Mouse (Mus musculus) layer of hippocampus, adult 9-11 months (tissue): ENCODE results near the gene Gm10645.

Source experiments
- DNase-seq: peaks from one replicate; pipeline ENCODE4 v3.0.0; 2022

Gm10645 gene

DNA sequence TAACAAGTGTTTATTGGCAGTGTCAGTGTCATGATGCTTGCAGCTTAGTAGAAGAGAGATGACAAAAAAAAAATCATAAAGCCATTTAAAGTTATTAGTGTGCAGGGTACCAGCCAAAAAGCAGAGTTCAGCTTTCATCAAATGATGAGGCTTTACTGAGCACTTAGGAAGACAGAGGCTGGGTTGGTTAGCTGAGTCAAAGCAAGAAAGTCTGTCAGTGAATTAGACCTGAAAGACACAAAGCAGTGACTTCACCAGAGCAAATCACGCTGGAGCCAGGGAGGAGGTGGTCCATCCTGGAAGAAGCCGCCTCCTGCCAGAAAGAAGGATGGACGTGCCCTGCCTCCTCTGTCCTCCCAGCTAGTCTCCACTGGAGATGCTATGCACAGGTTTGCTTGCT is 2.0 kb upstream of the Gm10645 start:
- DNase-seq, result no peak

DNA sequence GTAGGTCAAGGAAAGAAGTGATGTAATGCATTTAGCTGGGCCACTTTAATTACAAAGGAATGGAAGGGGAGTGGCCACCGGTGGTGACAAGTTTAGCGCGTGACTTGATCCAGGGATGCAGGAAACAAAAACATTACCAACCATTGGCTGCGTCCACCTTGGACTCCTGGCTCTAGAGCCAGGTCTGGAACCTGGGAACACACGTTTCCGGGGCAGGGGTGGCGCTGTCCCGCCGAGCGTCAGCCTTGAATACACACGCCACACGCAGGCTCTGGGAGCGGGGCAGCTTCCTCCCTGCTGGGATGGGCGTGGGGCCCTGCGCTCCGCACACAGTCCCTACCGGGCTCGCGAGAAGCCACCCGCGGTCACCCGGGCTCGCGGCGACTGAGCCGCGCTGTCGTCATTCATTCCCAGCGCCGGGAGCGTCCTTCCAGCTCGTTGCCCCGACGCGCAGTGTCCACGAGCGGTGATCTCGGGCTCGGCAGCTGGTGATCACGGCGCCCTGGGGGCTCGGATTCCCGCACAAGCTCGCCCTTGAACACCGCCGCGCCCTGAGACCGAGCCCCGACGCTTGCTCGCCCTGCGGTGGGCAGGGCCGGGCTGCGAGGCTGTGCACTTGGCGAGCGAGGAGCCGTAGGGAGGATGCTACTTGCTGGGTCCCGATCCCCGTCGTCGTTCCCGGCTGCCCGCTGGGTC is 587 bp downstream of the Gm10645 start, which contains the start of gene Tbc1d9:
Gene Tbc1d9, plus strand, starts transcription at position 118 of the 696 bp plus-strand sequence.
- peak; percentile 51 for DNase-seq

DNA sequence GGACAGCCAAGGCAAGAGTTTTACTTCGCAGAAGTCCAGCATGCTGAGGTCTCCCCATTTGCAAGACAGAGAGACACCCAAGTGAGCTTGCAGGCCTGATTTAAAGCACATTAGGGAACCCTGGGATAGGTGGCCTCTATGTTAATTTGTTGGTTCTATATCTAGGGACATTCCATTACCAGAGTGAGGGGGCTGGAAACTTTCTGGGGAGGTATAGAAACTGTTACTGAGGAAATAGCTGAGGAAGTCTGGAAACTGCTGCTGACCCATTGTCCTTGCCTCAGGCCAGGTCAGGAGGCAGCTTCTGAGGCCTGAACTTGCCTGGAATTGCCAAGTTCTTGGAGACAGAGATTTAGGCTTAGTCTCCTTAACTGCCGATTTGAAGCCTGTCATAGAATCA is 5.4 kb downstream of the Gm10645 start:
- no peak for DNase-seq

DNA sequence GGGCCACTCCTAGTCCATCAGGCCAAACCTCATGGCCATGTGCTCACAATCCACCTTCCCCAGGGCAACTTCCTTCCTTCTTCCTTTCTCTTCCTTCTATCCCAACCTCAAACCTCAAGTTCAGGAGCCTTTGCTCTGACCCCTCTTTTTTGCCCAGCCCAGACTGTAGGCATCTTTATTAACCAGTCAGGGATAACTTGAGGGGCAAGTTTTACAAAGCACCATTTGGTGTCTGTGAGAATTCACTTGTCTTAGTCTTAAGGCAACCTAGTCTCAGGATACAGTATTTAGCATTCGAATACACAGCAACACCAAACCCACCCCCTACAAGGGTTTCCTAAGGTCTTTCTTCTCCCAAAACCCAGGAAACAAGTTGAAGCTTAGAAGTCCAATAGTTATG is 6.4 kb downstream of the Gm10645 start:
- DNase-seq, result no peak

DNA sequence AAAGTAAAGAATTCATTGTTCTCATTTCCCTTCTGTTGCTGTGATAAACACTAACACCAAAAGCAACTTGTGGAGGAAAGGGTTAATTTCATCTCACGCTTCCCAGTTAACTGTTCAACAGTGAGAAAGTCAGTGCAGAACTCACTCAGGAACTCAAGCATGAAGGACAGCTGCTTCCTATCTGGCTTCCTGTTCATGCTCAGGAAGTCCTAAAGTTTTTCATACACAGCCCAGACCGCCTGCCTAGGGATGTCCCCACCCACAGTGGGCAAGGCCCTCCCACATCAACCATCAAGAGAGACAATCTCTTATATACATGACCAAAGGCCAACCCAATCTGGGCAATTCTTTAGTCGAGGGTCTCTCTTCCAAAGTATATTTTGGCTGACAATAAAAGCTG is 7.0 kb downstream of the Gm10645 start:
- no peak for DNase-seq

DNA sequence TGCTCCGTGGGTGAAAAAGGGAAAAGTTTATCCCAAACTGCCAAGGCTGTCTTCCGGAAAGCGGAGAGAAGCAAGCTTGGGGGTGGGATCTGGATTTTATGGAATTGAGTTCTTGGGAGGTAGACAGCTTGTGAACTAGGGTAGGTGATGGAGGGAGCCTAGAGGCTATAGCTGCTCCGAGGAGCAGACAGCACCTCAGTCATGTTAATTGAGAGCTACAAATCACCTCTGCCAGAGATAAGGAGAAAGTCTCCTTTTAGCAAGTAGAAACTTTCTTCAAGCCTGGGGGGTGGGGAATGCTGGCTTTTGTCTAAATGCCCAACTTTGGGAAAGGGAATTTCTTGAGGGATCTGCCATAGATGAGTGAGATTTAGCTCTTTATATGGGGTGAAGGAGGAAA is 10.9 kb downstream of the Gm10645 start:
- no peak for DNase-seq

DNA sequence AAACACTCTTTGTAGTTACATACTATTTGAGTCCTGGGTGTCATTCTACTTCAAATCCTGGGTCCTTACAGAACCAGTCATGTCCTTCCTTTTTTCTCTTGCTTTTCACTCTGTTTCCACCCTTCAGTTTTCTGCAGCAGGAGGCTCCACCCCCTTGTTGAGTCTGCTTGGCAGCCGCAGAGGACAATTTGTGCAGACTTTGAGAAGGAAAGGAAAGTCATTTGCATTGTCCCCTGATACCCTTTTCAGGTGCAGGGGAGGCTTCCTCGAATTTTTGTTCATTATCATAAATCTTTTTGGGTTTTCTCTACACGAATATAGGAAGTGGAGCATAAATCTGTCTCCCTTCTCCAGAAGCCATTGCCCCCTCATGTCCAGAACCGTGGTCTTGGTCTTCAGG is 13.5 kb downstream of the Gm10645 start:
- DNase-seq, result no peak

DNA sequence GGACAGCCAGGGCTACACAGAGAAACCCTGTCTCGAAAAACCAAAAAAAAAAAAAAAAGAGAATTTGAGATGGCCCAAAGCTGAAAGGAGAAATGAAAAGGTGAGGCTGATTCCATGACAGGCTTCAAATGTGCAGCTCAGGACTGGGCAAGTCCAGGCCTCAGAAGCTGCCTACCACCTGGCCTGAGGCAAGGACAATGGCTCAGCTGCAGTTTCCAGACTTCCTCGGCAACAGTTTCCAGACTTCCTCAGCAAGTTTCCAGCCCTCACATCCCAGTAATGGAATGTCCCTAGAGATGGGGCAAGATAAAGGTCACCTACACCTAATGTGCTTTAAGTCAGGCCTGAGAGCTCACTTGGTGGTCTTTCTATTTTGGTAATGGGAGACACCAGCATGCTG is 13.9 kb downstream of the Gm10645 start:
- DNase-seq, result no peak

DNA sequence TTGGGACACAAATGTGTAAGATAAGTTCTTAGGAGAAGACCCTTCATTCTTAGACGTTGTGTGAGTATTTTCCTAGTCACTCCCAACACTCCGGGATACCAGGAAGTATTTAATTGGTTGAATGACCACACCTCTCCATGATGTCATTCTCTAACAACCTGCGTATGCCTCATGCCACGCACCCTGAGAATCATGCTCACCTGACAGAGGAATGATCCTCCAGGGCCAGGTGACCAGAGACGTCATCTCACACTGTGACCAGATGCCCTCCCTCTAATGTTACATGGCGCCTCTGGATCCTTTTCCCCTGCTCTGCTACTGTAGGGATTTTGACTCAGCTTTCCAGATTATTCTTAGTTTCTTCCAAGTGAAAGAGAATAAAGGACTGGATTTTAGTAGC is 16.8 kb downstream of the Gm10645 start:
- DNase-seq, result no peak

DNA sequence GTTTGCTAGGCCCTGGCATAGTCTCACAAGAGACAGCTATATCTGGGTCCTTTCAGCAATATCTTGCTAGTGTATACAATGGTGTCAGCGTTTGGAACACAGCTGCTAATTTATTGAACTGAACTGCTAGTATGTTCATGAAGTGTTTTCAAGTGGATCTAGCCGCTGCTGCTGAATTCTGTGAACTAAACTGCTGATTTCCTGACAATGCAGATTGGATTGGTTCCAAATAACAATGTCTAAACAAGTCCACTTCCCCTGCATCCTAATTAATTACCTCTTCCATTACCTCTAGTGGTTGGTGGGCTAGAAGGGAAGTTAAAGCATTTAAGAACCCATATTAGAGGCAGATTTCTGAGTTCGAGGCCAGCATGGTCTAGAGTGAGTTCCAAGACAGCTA is 20.5 kb downstream of the Gm10645 start:
- no peak for DNase-seq

DNA sequence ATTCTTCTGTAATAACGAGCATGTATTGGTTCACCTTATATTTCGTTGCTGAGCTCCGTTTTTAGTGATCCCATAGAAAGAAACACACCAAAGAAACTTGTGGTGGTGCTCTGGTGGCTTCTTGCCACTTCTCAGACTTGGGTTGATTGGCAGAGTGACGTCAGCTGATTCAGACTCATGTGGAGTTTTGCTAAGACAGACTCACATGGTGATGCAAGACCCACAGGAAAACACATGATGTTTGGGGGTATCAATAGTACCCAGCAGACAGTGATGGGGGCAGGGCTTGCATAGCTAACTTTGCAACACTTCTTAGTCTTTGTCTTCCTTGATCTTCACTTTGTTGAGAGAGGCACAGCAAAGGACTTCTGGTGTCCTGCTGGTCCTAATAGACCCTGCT is 21.4 kb downstream of the Gm10645 start:
- DNase-seq, result no peak

DNA sequence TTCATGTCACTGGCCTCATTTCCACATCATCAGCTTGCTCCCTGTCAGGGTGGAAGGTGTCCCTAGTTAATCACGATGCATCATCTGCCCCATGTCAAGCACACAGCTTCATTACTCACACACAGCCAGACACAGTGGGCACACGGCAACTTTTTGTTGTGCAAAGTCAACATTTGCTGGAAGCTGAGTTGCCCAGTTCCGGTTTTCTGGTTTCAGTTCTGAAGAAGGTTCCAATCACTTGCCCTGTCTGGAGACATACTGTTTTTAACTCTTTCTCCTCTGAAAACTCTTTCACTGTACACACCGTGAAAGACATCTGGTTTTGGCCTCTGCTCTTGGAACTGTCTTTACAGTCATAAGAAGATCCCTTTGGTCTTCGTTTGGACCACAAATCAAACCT is 24.6 kb downstream of the Gm10645 start:
- peak; percentile 38 for DNase-seq

DNA sequence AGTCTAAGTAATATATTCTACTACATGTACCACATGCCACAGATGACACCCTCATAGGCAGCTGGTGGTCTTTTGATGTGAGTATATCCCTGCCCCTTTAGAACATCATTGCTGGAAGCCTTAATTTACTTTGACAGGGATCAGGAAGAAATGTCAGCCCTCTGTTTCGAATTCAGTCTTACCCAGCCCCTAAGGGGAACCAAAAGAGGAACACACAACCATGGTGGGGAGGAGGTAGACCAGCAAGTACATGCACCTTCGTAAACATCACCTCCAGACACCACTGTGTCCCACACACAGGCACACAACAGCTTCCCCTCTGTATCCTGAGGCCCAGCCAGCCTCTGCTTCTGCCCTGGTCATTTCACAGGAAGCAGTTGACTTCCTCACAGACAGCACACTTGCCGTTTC is 25.3 kb downstream of the Gm10645 start:
- DNase-seq, result peak; percentile 49

DNA sequence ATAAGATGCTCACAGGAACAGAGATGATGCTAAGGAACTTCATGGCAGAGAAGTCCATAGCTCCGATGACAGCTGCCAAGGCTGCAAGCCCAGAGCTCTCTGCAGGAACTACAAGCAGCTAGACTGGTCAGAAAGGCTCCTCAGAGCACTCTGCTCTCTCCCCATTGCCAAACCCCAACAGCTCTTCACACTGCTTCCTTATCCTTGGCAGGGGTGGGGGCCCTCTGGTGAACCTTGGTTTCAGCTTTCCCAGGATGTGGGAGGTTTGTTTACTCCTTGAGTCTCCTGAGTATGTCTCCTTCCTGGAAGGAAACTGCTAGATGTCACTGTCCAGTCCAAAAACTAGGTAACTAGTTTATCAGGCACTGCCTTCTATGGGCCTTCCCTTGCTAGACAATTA is 25.9 kb downstream of the Gm10645 start:
- DNase-seq, result no peak

DNA sequence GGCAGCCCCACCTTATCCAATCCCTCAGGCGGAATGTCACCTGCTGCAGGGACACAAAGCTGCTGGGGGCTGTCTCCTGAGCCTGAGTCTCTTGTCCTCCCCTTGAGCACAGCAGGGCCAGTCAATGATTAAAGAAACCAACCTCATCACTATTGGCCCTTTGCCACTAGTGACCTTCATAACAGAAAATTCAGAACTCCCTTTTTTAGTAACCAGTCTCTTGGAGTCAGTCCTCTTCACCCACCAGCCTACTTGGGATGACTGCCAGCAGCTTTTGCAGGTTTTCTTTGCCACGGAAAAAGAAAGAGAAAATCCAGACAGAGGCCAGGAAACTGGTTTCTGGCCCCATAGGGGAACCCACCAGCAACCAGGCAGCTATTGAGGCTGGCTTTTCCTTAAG is 30.9 kb downstream of the Gm10645 start:
- no peak for DNase-seq
